Mouse (Mus musculus) adrenal gland, adult 8-10 months (tissue): ENCODE measurements around the gene Arsa. TPM values are rescaled to one million over a fixed set of nuclear protein-coding genes. Genes with fewer than 3 reads are reported as not detected.

Experiments used
- DNase-seq: peaks from one replicate; pipeline ENCODE4 v3.0.0; 2022
- total RNA-seq, 4 experiments: library from RNA; stranded (reverse); gene quantifications; 2 replicates each; pipeline ENCODE4 v1.2.4; 2022

Arsa gene
- total RNA-seq, 4 experiments from 2014 or later, result 16.9 to 32.5 (median 21.6) TPM

DNA sequence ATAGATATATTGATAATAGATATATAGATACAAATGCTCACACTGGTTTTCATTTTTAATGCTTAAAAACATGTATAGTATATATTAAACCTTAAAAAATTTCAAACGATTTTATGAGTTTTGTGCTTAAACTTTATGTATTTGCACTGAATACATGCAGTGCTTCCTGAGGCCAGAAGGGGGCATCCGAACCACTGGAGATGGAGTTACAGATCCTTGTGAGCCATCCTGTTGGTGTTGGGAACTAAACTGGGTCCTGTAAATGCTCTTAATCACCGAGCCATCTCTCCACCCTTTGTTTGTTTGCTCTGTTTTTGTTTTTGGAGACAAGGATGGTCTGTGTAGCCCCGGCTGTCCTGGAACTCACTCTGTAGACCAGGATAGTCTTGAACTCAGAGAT lies 17.7 kb upstream of the Arsa start:
- no peak for DNase-seq

DNA sequence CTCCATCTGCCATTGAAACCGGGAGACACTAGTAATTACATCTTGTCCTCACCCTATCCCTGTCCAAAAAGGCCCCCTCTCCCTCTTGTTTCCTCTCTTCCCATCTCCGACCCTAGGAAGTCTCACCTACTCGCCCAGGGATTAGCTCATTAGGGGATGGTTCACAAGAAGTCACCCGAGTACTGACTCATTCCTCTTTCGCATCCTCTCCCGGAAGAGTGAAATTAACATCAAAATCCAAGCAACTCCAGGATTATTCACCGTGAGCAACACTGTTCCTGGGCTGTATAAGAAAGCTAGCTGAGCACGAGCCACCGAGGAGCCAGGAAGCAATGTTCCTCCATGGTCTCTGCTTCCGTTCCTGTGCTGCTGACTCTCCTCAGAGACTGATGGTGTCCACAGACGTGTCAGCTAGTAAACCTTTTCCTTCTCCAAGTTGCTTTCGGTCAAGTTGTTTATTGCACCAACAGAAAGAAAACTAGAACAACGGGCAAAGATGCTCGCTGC lies 11.4 kb upstream of the Arsa start:
- no peak for DNase-seq

DNA sequence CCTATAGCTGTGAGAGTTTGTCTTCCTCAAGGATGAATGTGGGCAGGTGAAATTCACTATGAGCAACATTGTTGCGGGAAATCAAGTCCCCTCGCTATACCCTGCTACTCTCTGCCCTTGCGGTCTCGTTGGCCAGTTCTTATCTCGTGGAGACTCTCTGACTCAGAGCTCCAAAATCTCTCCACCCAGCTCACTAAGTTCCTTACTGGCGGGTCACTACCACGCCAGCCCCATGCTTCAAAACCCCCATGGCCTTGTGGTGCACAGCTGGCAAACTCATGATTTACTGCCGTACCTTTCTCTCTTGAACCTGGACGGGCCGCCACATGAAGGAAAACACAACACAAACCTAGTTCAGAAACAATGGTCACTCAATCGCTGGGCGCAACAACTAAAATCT lies 11.0 kb upstream of the Arsa start:
- DNase-seq, result no peak

DNA sequence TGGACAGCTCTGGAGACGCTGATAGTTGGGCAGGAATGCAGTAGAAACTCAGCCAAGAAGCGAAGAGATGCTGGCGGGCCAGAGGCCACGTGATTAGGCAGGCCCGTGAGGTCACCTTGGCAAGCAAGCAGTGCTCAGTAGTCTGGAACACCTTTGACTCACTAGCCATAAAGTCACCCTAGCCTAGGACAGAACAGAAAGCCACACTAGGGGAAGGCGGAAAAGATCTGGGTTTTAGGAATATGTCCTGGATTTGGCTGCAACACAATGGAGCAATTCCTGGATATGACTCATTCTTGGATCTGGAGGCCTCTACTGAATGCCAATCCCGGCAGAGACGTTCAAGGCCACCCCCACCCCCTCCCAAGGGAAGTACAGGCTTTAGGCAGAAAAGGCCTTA lies 3.4 kb upstream of the Arsa start:
- DNase-seq, result peak; percentile 72

- no peak for DNase-seq
Observed at GRCm38 (mm10) chr15:89478622-89479021, 1.4 kb upstream of the Arsa start.

GRCm38 (mm10) chr15:89477806-89478205 lies 581 bp upstream of the Arsa start:
- DNase-seq, result no peak

- no peak for DNase-seq
Observed at GRCm38 (mm10) chr15:89476475-89476815, 780 bp downstream of the Arsa start.

DNA sequence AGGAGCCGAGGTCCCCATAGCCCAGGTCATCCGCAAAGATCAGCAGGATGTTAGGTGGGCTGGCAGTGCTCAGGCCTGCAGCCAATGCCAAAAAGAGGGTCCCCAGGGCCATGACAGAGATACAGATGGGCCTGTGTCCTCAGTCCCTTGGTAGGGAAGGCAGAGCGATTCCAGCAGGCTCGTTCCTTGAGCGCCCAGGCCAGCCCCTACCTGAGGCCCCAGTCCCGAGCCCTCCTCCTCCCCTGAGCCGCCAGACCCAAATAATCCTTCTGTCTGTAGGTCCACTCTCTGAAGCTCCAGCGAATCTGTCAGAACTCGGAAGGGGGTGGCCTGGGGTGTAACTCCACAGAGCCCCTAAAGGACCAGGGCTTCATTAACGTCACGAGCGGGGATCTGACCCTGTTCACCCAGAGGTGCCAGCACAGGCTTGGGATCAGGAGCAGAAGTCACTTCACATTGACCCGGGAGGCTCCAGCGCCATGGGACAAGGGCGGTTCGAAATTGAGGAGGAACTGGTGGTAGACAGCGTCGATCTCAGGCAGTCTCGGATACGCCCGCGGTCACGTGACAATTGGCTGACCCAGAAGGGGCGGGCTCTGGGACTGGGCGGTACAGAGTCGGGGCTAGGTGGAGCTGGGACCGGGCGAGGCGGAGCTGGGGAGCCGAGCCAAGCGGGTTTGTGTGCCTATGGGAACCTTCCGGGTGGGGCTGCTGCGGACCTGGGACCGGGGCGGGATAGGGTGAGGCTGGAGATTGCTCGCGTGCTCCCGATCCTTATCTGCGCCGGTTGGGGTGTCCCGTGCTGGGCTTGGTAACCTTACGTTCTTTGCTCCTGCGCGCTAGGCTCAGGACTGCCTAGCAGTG lies 1.4 kb downstream of the Arsa start:
- DNase-seq, result peak; percentile 94

GRCm38 (mm10) chr15:89475293-89475600 lies 2.0 kb downstream of the Arsa start:
- no peak for DNase-seq

- DNase-seq, result no peak
Observed at GRCm38 (mm10) chr15:89474596-89475292, 2.5 kb downstream of the Arsa start.

DNA sequence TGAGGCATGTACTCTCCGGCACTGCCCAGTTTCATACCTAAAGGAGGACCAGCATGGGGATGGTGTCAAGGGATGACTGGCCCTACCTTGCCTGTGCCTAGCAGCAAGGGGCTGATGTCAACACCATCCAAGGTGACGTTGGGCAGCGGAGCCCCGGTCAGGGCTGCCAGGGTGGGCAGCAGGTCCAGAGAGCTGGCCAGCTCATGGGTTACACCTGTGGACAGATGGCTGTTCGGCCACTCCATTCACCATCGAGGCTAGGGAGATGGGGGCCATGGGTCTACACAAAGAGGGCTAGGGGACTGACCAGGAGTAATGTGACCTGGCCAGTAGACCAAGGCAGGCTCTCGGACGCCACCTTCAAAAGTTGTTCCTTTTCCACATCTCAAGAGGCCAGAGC lies 3.3 kb downstream of the Arsa start:
- no peak for DNase-seq

- DNase-seq, result no peak
Observed at GRCm38 (mm10) chr15:89473370-89473769, 3.9 kb downstream of the Arsa start.

DNA sequence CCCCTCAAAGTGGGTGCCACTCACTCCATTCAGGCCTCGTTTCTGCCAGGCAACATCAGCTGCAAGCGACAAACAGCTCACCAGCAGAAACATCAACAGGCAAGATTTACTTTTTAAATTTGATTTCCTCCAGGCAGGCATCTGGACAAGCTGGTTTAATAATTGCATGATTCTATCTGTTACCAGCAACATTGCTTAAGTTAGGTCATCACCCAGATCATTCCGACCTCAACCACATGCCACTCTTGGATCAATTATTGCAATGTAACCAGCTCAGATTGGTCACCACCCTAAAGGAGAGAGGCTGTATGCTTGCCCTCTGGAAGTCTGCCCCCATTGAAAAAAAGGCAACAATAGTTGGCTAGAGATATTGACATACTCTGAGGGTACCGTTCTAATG lies 5.7 kb downstream of the Arsa start:
- no peak for DNase-seq

GRCm38 (mm10) chr15:89468577-89468976 lies 8.6 kb downstream of the Arsa start:
- DNase-seq, result no peak

- DNase-seq, result no peak
Observed at GRCm38 (mm10) chr15:89465052-89465451, 12.2 kb downstream of the Arsa start.

- DNase-seq, result no peak
Observed at GRCm38 (mm10) chr15:89463334-89464235, 13.6 kb downstream of the Arsa start.

GRCm38 (mm10) chr15:89462176-89462575 lies 15.0 kb downstream of the Arsa start:
- DNase-seq, result no peak

GRCm38 (mm10) chr15:89461321-89461720 lies 15.9 kb downstream of the Arsa start:
- DNase-seq, result no peak

GRCm38 (mm10) chr15:89460298-89460697 lies 16.9 kb downstream of the Arsa start:
- DNase-seq, result no peak

DNA sequence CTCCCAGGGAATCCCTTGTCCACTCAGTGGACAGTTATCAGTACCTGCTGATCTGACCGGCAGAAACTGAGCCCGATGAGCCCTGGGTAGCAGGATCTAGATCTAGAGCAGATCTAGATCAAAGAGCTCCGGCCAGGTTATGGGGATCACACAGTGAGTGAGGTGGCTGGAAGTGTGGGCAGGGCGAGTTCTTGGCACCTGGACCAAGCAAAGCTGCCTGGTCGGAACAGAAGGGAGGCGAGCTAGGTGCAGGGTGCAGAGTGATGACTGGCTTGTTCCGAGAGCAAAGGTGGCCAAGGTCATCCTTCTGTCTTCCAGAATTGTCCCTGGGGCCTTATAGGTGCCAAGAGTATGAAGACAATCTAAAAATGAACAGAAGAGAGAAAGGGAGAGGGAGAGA lies 17.4 kb downstream of the Arsa start:
- no peak for DNase-seq

- no peak for DNase-seq
Observed at GRCm38 (mm10) chr15:89458942-89459341, 18.3 kb downstream of the Arsa start.

DNA sequence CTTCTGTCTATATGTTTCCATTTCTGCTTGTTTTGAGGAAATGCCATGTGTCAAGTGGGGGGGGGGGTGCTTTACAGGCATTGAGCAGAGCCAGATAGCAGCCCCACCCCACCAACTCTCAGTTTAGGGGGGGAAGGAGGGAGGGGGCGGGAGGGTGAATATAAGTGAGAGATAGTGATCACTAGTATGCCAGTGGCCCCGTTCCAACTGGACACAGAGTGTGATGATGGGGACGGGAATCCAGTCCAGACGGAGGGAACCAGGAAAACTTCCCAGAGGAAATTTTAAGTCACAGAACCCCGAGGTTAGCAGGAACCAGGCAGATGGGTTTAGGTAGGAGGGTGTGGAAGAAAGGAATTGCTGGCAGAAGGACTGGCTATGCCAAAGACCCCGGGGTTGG lies 21.6 kb downstream of the Arsa start:
- DNase-seq, result no peak

DNA sequence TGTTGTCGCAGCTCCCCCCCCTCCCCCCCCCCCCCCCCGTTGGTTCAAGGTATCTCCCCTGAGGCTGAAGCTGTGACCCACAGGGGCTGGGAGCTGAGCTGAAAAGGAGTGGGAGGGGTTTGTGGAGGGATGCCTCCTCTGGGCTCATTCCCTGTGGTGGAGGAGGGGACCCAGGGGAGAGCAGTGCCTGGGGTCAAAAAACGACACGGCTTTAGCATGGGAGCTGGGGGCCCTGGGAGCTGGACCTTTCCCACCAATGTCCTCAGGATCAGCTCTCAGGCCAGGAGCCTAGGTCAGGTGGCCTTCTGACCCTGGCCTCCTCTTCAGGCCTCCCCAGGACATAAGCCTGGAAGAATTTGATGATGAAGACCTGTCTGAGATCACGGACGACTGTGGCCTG lies 22.4 kb downstream of the Arsa start:
- DNase-seq, result no peak
